Mouse (Mus musculus): Measurements from ENCODE around the gene Slc9a5. TPM values are rescaled to one million over a fixed set of nuclear protein-coding genes. Genes with fewer than 3 reads are reported as not detected.

The Slc9a5 gene
- polyA plus RNA-seq, 1 experiment from 2014 or later, result 1.9 TPM

- H3K4me2 ChIP-seq, result no peak overlapping the region
- H3K9me3 ChIP-seq, result no peaks in the 10 kb centered on the region
- H3K36me3 ChIP-seq, result no peaks in the 10 kb centered on the region
- H3K4me1 ChIP-seq, result peaks cover 3% of the 10 kb centered on the region; the same call in 1 of the 2 replicates
- H3K4me3 ChIP-seq (replicated peaks), result no peak overlapping the region
- no peak overlapping the region for H3K9ac ChIP-seq
- no peaks in the 10 kb centered on the region for H3K27me3 ChIP-seq (replicated peaks)
- WGBS, result 59% methylated on average over 7 of the region's 7 CpGs
- no peak for ATAC-seq (ENCODE audit: insufficient read depth, low FRiP score, low read depth)
- no peak overlapping the region for H3K27ac ChIP-seq
These were observed 45.3 kb downstream of the Slc9a5 start for GRCm38 (mm10) chr8:105393915-105394314.

- Histone ChIP-seq H3K4me3 (replicated peaks) (no peak overlapping the region), H3K27me3 (replicated peaks) (no peaks in the 10 kb centered on the region), H3K4me2 (no peak overlapping the region), H3K9me3 (no peaks in the 10 kb centered on the region), H3K36me3 (no peaks in the 10 kb centered on the region), H3K4me1 (no peaks in the 10 kb centered on the region), H3K27ac (no peak overlapping the region), H3K9ac (no peak overlapping the region)
- ATAC-seq (ENCODE audit: insufficient read depth, low FRiP score, low read depth), result no peak
- 34% methylated on average over 3 of the region's 3 CpGs for WGBS
These were observed 49.1 kb downstream of the Slc9a5 start for GRCm38 (mm10) chr8:105397747-105398146.

- Histone ChIP-seq H3K4me1 (no peaks in the 10 kb centered on the region), H3K27me3 (replicated peaks) (no peaks in the 10 kb centered on the region), H3K9ac (no peak overlapping the region), H3K4me3 (replicated peaks) (no peak overlapping the region), H3K27ac (no peak overlapping the region), H3K9me3 (no peaks in the 10 kb centered on the region), H3K4me2 (no peak overlapping the region), H3K36me3 (no peaks in the 10 kb centered on the region)
- 89% methylated on average over 5 of the region's 5 CpGs for WGBS
- ATAC-seq (ENCODE audit: insufficient read depth, low FRiP score, low read depth), result no peak
These were observed 51.4 kb downstream of the Slc9a5 start for GRCm38 (mm10) chr8:105400016-105400415.

- Histone ChIP-seq H3K4me3 (replicated peaks) (no peak overlapping the region), H3K27me3 (replicated peaks) (no peaks in the 10 kb centered on the region), H3K4me1 (no peaks in the 10 kb centered on the region), H3K27ac (no peak overlapping the region), H3K4me2 (no peak overlapping the region), H3K9ac (no peak overlapping the region), H3K36me3 (no peaks in the 10 kb centered on the region), H3K9me3 (no peaks in the 10 kb centered on the region)
- ATAC-seq (ENCODE audit: insufficient read depth, low FRiP score, low read depth), result no peak; the same call in 1 of the 2 replicates
- 62% methylated on average over 8 of the region's 8 CpGs for WGBS
These were observed 54.8 kb downstream of the Slc9a5 start for GRCm38 (mm10) chr8:105403467-105403866.

GRCm38 (mm10) chr8:105404496-105404895 is 55.9 kb downstream of the Slc9a5 start:
- Histone ChIP-seq H3K27ac (no peak overlapping the region), H3K9me3 (no peaks in the 10 kb centered on the region), H3K4me3 (replicated peaks) (no peak overlapping the region), H3K4me1 (no peaks in the 10 kb centered on the region), H3K36me3 (no peaks in the 10 kb centered on the region), H3K27me3 (replicated peaks) (no peaks in the 10 kb centered on the region), H3K9ac (no peak overlapping the region), H3K4me2 (no peak overlapping the region)
- ATAC-seq (ENCODE audit: insufficient read depth, low FRiP score, low read depth), result no peak
- WGBS, result 67% methylated on average over 1 of the region's 1 CpGs

GRCm38 (mm10) chr8:105406416-105406815 is 57.8 kb downstream of the Slc9a5 start:
- 32% methylated on average over 10 of the region's 10 CpGs for WGBS
- peak overlapping the region; percentile 6; the same call in 1 of the 2 replicates for H3K27ac ChIP-seq
- H3K9me3 ChIP-seq, result no peaks in the 10 kb centered on the region
- H3K4me1 ChIP-seq, result no peaks in the 10 kb centered on the region
- no peak overlapping the region for H3K9ac ChIP-seq
- no peak overlapping the region for H3K4me3 ChIP-seq (replicated peaks)
- H3K27me3 ChIP-seq (replicated peaks), result no peaks in the 10 kb centered on the region
- no peak for ATAC-seq (ENCODE audit: insufficient read depth, low FRiP score, low read depth)
- H3K4me2 ChIP-seq, result no peak overlapping the region
- no peaks in the 10 kb centered on the region for H3K36me3 ChIP-seq

- no peak for ATAC-seq (ENCODE audit: insufficient read depth, low FRiP score, low read depth)
- no peaks in the 10 kb centered on the region for H3K9me3 ChIP-seq
- no peak overlapping the region for H3K4me2 ChIP-seq
- no peak overlapping the region for H3K4me3 ChIP-seq (replicated peaks)
- H3K9ac ChIP-seq, result no peak overlapping the region
- peaks cover 11% of the 10 kb centered on the region for H3K27me3 ChIP-seq (replicated peaks)
- H3K36me3 ChIP-seq, result no peaks in the 10 kb centered on the region
- no peak overlapping the region for H3K27ac ChIP-seq
- WGBS, result 63% methylated on average over 7 of the region's 7 CpGs
- peaks cover 2% of the 10 kb centered on the region; the same call in 1 of the 2 replicates for H3K4me1 ChIP-seq
These were observed 59.7 kb downstream of the Slc9a5 start for GRCm38 (mm10) chr8:105408331-105408730.

GRCm38 (mm10) chr8:105409947-105410346 is 61.3 kb downstream of the Slc9a5 start:
- H3K4me2 ChIP-seq, result no peak overlapping the region
- no peak overlapping the region for H3K4me3 ChIP-seq (replicated peaks)
- H3K27ac ChIP-seq, result no peak overlapping the region
- no peak overlapping the region for H3K9ac ChIP-seq
- H3K4me1 ChIP-seq, result peaks cover 6% of the 10 kb centered on the region; the same call in 1 of the 2 replicates
- 89% methylated on average over 6 of the region's 6 CpGs for WGBS
- H3K36me3 ChIP-seq, result no peaks in the 10 kb centered on the region
- no peaks in the 10 kb centered on the region for H3K9me3 ChIP-seq
- ATAC-seq (ENCODE audit: insufficient read depth, low FRiP score, low read depth), result no peak
- H3K27me3 ChIP-seq (replicated peaks), result peaks cover 21% of the 10 kb centered on the region

- 1% methylated on average over 34 of the region's 34 CpGs for WGBS
These were observed 64.7 kb downstream of the Slc9a5 start, which contains the start of the genes Kctd19 and Lrrc36 for GRCm38 (mm10) chr8:105413391-105413790. Gene Kctd19 (minus strand): TSS chr8:105413502. Gene Lrrc36 (plus strand): TSS chr8:105413571.

GRCm38 (mm10) chr8:105418992-105419391 is 70.3 kb downstream of the Slc9a5 start:
- Histone ChIP-seq H3K9ac (no peak overlapping the region), H3K4me3 (replicated peaks) (no peak overlapping the region), H3K4me1 (no peaks in the 10 kb centered on the region), H3K4me2 (no peak overlapping the region), H3K27ac (no peak overlapping the region), H3K36me3 (no peaks in the 10 kb centered on the region), H3K27me3 (replicated peaks) (peaks cover 3% of the 10 kb centered on the region), H3K9me3 (no peaks in the 10 kb centered on the region)
- WGBS, result 86% methylated on average over 2 of the region's 2 CpGs
- no peak for ATAC-seq (ENCODE audit: insufficient read depth, low FRiP score, low read depth)

More at GRCm38 (mm10) chr8:105413391-105413790, 64.7 kb downstream of the Slc9a5 start, which contains the start of the genes Kctd19 and Lrrc36:
- peak within 1 kb of the TSS; percentile 61 for H3K4me2 ChIP-seq
- peaks cover 6% of the 10 kb centered on the region; the same call in 1 of the 2 replicates for H3K4me1 ChIP-seq
- H3K27me3 ChIP-seq (replicated peaks), result peaks cover 21% of the 10 kb centered on the region
- H3K9ac ChIP-seq, result no peak within 1 kb of the TSS
- H3K9me3 ChIP-seq, result no peaks in the 10 kb centered on the region
- peak within 1 kb of the TSS; percentile 29 for H3K4me3 ChIP-seq (replicated peaks)
- H3K36me3 ChIP-seq, result no peaks in the 10 kb centered on the region
- peak; percentile 72 for ATAC-seq (ENCODE audit: insufficient read depth, low FRiP score, low read depth)
- H3K27ac ChIP-seq, result no peak within 1 kb of the TSS

MicroRNAs within 50 kb of the gene (microRNA counts, 519-probe panel; counts per million panel counts)
- microRNA mmu-miR-328, result 1,912 counts per million, percentile 18 among the panel's probes with 10 or more counts

Small RNAs within 50 kb of the gene (microRNA-seq; reads per million reads assigned to microRNA genes)
- not detected for gene Gm27320
- gene Mir328, result 187 reads per million, percentile 58 among the genes with 10 or more reads in this experiment

Other genes with a start within 250 kb of the Slc9a5 start
- not detected in 2 replicates for gene Ces4a, start 217.0 kb upstream of the Slc9a5 start, polyA plus RNA-seq (2015; fragmentation: Nextera tagmentation; extraction: Ambion mirVana)
- gene Cbfb, start 178.2 kb upstream of the Slc9a5 start, polyA plus RNA-seq (2015; fragmentation: Nextera tagmentation; extraction: Ambion mirVana), result 53.2 and 54.4 TPM in 2 replicates
- gene D230025D16Rik, start 123.7 kb upstream of the Slc9a5 start, polyA plus RNA-seq (2015; fragmentation: Nextera tagmentation; extraction: Ambion mirVana), result 26.2 and 26.8 TPM in 2 replicates
- gene B3gnt9, start 93.7 kb upstream of the Slc9a5 start, polyA plus RNA-seq (2015; fragmentation: Nextera tagmentation; extraction: Ambion mirVana), result 26.1 and 27.4 TPM in 2 replicates
- gene Tradd, start 84.2 kb upstream of the Slc9a5 start, polyA plus RNA-seq (2015; fragmentation: Nextera tagmentation; extraction: Ambion mirVana), result 28.5 and 30.3 TPM in 2 replicates
- gene Fbxl8, start 84.2 kb upstream of the Slc9a5 start, polyA plus RNA-seq (2015; fragmentation: Nextera tagmentation; extraction: Ambion mirVana), result 3.7 and 4.4 TPM in 2 replicates
- 0.08 and 0.24 TPM in 2 replicates for gene Hsf4, start 79.0 kb upstream of the Slc9a5 start, polyA plus RNA-seq (2015; fragmentation: Nextera tagmentation; extraction: Ambion mirVana)
- gene Nol3, start 72.7 kb upstream of the Slc9a5 start, polyA plus RNA-seq (2015; fragmentation: Nextera tagmentation; extraction: Ambion mirVana), result 1.4 and 1.7 TPM in 2 replicates
- 9.1 and 10.7 TPM in 2 replicates for gene 4931428F04Rik, start 59.0 kb upstream of the Slc9a5 start, polyA plus RNA-seq (2015; fragmentation: Nextera tagmentation; extraction: Ambion mirVana)
- gene Exoc3l, start 52.7 kb upstream of the Slc9a5 start, polyA plus RNA-seq (2015; fragmentation: Nextera tagmentation; extraction: Ambion mirVana), result 10.4 and 10.9 TPM in 2 replicates
- 80.4 and 83.1 TPM in 2 replicates for gene E2f4, start 51.2 kb upstream of the Slc9a5 start, polyA plus RNA-seq (2015; fragmentation: Nextera tagmentation; extraction: Ambion mirVana)
- gene Elmo3, start 43.2 kb upstream of the Slc9a5 start, polyA plus RNA-seq (2015; fragmentation: Nextera tagmentation; extraction: Ambion mirVana), result 15.9 and 17.1 TPM in 2 replicates
- 2.3 and 2.5 TPM in 2 replicates for gene Lrrc29, start 22.6 kb upstream of the Slc9a5 start, polyA plus RNA-seq (2015; fragmentation: Nextera tagmentation; extraction: Ambion mirVana)
- gene Tmem208, start 22.5 kb upstream of the Slc9a5 start, polyA plus RNA-seq (2015; fragmentation: Nextera tagmentation; extraction: Ambion mirVana), result 131 and 132 TPM in 2 replicates
- gene Fhod1, start 890 bp upstream of the Slc9a5 start, polyA plus RNA-seq (2015; fragmentation: Nextera tagmentation; extraction: Ambion mirVana), result 2.5 and 3.0 TPM in 2 replicates
- 0.21 and 0.30 TPM in 2 replicates for gene Plekhg4, start 24.4 kb downstream of the Slc9a5 start, polyA plus RNA-seq (2015; fragmentation: Nextera tagmentation; extraction: Ambion mirVana)
- gene Kctd19, start 64.7 kb downstream of the Slc9a5 start, polyA plus RNA-seq (2015; fragmentation: Nextera tagmentation; extraction: Ambion mirVana), result not detected in 2 replicates
- 0.09 TPM in 1 of 2 replicates, not detected in the other for gene Lrrc36, start 64.7 kb downstream of the Slc9a5 start, polyA plus RNA-seq (2015; fragmentation: Nextera tagmentation; extraction: Ambion mirVana)
- gene Tppp3, start 122.7 kb downstream of the Slc9a5 start, polyA plus RNA-seq (2015; fragmentation: Nextera tagmentation; extraction: Ambion mirVana), result 44.7 and 45.5 TPM in 2 replicates
- gene Zdhhc1, start 148.1 kb downstream of the Slc9a5 start, polyA plus RNA-seq (2015; fragmentation: Nextera tagmentation; extraction: Ambion mirVana), result 32.2 and 34.7 TPM in 2 replicates
- gene Hsd11b2, start 169.9 kb downstream of the Slc9a5 start, polyA plus RNA-seq (2015; fragmentation: Nextera tagmentation; extraction: Ambion mirVana), result 2.5 and 2.7 TPM in 2 replicates
- gene Atp6v0d1, start 217.2 kb downstream of the Slc9a5 start, polyA plus RNA-seq (2015; fragmentation: Nextera tagmentation; extraction: Ambion mirVana), result 73.2 and 75.8 TPM in 2 replicates

Measured in stomach, embryonic 15.5 days (tissue).